Mouse (Mus musculus) bone marrow, adult 2 months (tissue): ENCODE results near the gene Krit1. TPM values are rescaled to one million over a fixed set of nuclear protein-coding genes. Genes with fewer than 3 reads are reported as not detected.
"Not testable (repeated sequence)": the region's sequence is repeated elsewhere in the genome, so short reads cannot be mapped to it uniquely, and the experiment has no call there.

ENCODE experiments used
- H3K27ac ChIP-seq: fragments of 200-500 bp; 2 replicates; pipeline ENCODE4 v1.5.1; 2012; ENCODE audit warnings: low read depth, mild to moderate bottlenecking, control low read depth, inconsistent platforms, low read length; ENCODE audit not compliant: control insufficient read depth, poor library complexity, insufficient read depth
- H3K4me1 ChIP-seq: fragments of 200-500 bp; 2 replicates; pipeline ENCODE4 v1.6.1; 2011; ENCODE audit warnings: low read length; ENCODE audit not compliant: control insufficient read depth, insufficient read depth
- H3K4me3 ChIP-seq: fragments of 200-500 bp; replicated peaks from 2 replicates; pipeline ENCODE3; 2011; ENCODE audit warnings: mild to moderate bottlenecking, low read depth, low read length, control low read depth; ENCODE audit not compliant: control insufficient read depth
- CTCF ChIP-seq: fragments of 200-500 bp; IDR thresholded peaks from 2 replicates; pipeline ENCODE4 v1.5.1; 2011; ENCODE audit warnings: low read length, control low read depth; ENCODE audit not compliant: control insufficient read depth, insufficient read depth
- POLR2A ChIP-seq: fragments of 200-500 bp; IDR thresholded peaks from 2 replicates; pipeline ENCODE4 v1.6.1; 2011; ENCODE audit warnings: low read depth, mild to moderate bottlenecking, control low read depth, low read length, borderline replicate concordance; ENCODE audit not compliant: control insufficient read depth
- WGBS: fragments of 180-500 bp; shearing (Covaris S2); methylation state at CpG from one replicate; pipeline ENCODE4 v1.1.7; 2018; 5-methylcytosine and 5-hydroxymethylcytosine counted together
- polyA plus RNA-seq: library from polyadenylated mRNA; stranded (reverse); fragments of >200 nt; gene quantifications from 2 replicates; pipeline ENCODE4 v1.2.4, GENCODE M21; 2011; ENCODE audit warnings: low replicate concordance; ENCODE audit not compliant: missing spikeins, insufficient read depth, insufficient read length

Krit1 gene
- 21.5 and 32.2 TPM in 2 replicates for polyA plus RNA-seq

GRCm38 (mm10) chr5:3802433-3803291 lies at the start of gene Krit1, which contains the start of gene Ankib1:
TSS of gene Krit1 (plus strand) at chr5:3803184.
TSS of gene Ankib1 (minus strand) at chr5:3802925.
- Histone ChIP-seq H3K4me3 (peak within 1 kb of the TSS; percentile 99), H3K27ac (peak within 1 kb of the TSS; percentile 97), H3K4me1 (peaks cover 1% of the 10 kb centered on the region)
- no peak for TF ChIP-seq CTCF
- peak; percentile 76; the same call in 1 of the 2 replicates for TF ChIP-seq POLR2A
- under 1% methylated on average over 95 of the region's 109 CpGs for WGBS

GRCm38 (mm10) chr5:3771512-3771911 lies 31.5 kb upstream of the Krit1 start:
- Histone ChIP-seq H3K27ac (no peak overlapping the region), H3K4me1 (no peaks in the 10 kb centered on the region; the same call in 1 of the 2 replicates), H3K4me3 (no peak overlapping the region)
- 71% methylated on average over 3 of the region's 3 CpGs for WGBS
- no peak for TF ChIP-seq POLR2A
- TF ChIP-seq CTCF: no peak

- no peak for TF ChIP-seq CTCF
- no peak overlapping the region for H3K4me3 ChIP-seq
- no peaks in the 10 kb centered on the region; the same call in 1 of the 2 replicates for H3K4me1 ChIP-seq
- H3K27ac ChIP-seq: no peak overlapping the region
- WGBS: 28% methylated on average over 3 of the region's 3 CpGs
Observed at GRCm38 (mm10) chr5:3772017-3772416, 31.0 kb upstream of the Krit1 start.

GRCm38 (mm10) chr5:3782670-3783069 lies 20.3 kb upstream of the Krit1 start:
- TF ChIP-seq POLR2A (no peak), CTCF (peak; percentile 48)
- no peak overlapping the region for H3K27ac ChIP-seq
- no peaks in the 10 kb centered on the region for H3K4me1 ChIP-seq
- no peak overlapping the region for H3K4me3 ChIP-seq

- TF ChIP-seq POLR2A (no peak), CTCF (no peak)
- H3K27ac ChIP-seq: no peak overlapping the region
- H3K4me1 ChIP-seq: no peaks in the 10 kb centered on the region
- WGBS: 69% methylated on average over 2 of the region's 2 CpGs
- H3K4me3 ChIP-seq: no peak overlapping the region
Observed at GRCm38 (mm10) chr5:3783947-3784681, 18.9 kb upstream of the Krit1 start.

- Histone ChIP-seq H3K4me3 (no peak overlapping the region), H3K27ac (no peak overlapping the region), H3K4me1 (no peaks in the 10 kb centered on the region)
- 80% methylated on average over 1 of the region's 1 CpGs for WGBS
- TF ChIP-seq CTCF: no peak
- no peak for TF ChIP-seq POLR2A
Observed at GRCm38 (mm10) chr5:3784751-3785496, 18.1 kb upstream of the Krit1 start.

- WGBS: 56% methylated on average over 4 of the region's 4 CpGs
- TF ChIP-seq POLR2A (no peak), CTCF (no peak)
- H3K27ac ChIP-seq: no peak overlapping the region
- no peaks in the 10 kb centered on the region for H3K4me1 ChIP-seq
- no peak overlapping the region for H3K4me3 ChIP-seq
Observed at GRCm38 (mm10) chr5:3787548-3787947, 15.4 kb upstream of the Krit1 start.

- no peak overlapping the region for H3K4me3 ChIP-seq
- no peak for TF ChIP-seq POLR2A
- TF ChIP-seq CTCF: no peak
- no peaks in the 10 kb centered on the region for H3K4me1 ChIP-seq
- H3K27ac ChIP-seq: no peak overlapping the region
Observed at GRCm38 (mm10) chr5:3791048-3791447, 11.9 kb upstream of the Krit1 start.

GRCm38 (mm10) chr5:3797101-3797500 lies 5.9 kb upstream of the Krit1 start:
- H3K27ac ChIP-seq, H3K4me3 ChIP-seq, H3K4me1 ChIP-seq: not testable (repeated sequence)
- WGBS: 93% methylated on average over 2 of the region's 2 CpGs

- H3K27ac ChIP-seq, H3K4me1 ChIP-seq, H3K4me3 ChIP-seq: not testable (repeated sequence)
Observed at GRCm38 (mm10) chr5:3798656-3799055, 4.3 kb upstream of the Krit1 start.
